Mouse (Mus musculus) adipocyte (in vitro differentiated cells): ENCODE results near the gene Faim.

Experiments
- DNase-seq: peaks from one replicate; pipeline ENCODE4 v3.0.0-alpha.2; 2016; ENCODE audit warnings: low spot score

The Faim gene

GRCm38 (mm10) chr9:99049760-99050159 lies 63.6 kb downstream of the Faim start:
- peak; percentile 8 for DNase-seq
